Mouse (Mus musculus) liver, postnatal 0 days (tissue): ENCODE data around the gene Lin7b. TPM values are rescaled to one million over a fixed set of nuclear protein-coding genes. Genes with fewer than 3 reads are reported as not detected.

ENCODE experiments used
- ATAC-seq: fragments of 200-750 bp; cut with Nextera tagmentation; 2 replicates; pipeline ENCODE4 v1.8.0; 2017; ENCODE audit warnings: mild to moderate bottlenecking, moderate library complexity
- DNase-seq: peaks from one replicate; pipeline ENCODE4 v3.0.0-alpha.2; 2016
- H3K27ac ChIP-seq: fragments of 300-500 bp; sonication (generic); 2 replicates; pipeline ENCODE4 v1.5.1; 2014; ENCODE audit warnings: antibody characterized with exemption, moderate library complexity, mild to moderate bottlenecking, low read depth
- H3K27me3 ChIP-seq: fragments of 300-500 bp; sonication (generic); 2 replicates; pipeline ENCODE4 v1.6.1; 2014; ENCODE audit warnings: low read length, control low read depth, mixed read lengths; ENCODE audit not compliant: insufficient read depth
- H3K36me3 ChIP-seq: fragments of 300-500 bp; sonication (generic); replicated peaks from 2 replicates; pipeline ENCODE4 v1.6.1; 2014; ENCODE audit warnings: mild to moderate bottlenecking, control low read depth, low read length, moderate library complexity, mixed read lengths; ENCODE audit not compliant: insufficient read depth
- H3K4me1 ChIP-seq: fragments of 300-500 bp; sonication (generic); 2 replicates; pipeline ENCODE4 v1.6.1; 2014; ENCODE audit warnings: antibody characterized with exemption, mild to moderate bottlenecking, control low read depth; ENCODE audit not compliant: insufficient read depth
- H3K4me2 ChIP-seq: fragments of 300-500 bp; sonication (generic); 2 replicates; pipeline ENCODE4 v1.6.1; 2014; ENCODE audit warnings: low read depth, mild to moderate bottlenecking, low read length, moderate library complexity, mixed read lengths
- H3K4me3 ChIP-seq: fragments of 300-500 bp; sonication (generic); 2 replicates; pipeline ENCODE4 v1.5.1; 2014; ENCODE audit warnings: low read depth, low read length
- H3K9ac ChIP-seq: fragments of 300-500 bp; sonication (generic); replicated peaks from 2 replicates; pipeline ENCODE4 v1.6.1; 2014; ENCODE audit warnings: mild to moderate bottlenecking, moderate library complexity
- H3K9me3 ChIP-seq: fragments of 300-500 bp; sonication (generic); 2 replicates; pipeline ENCODE4 v1.6.1; 2016; ENCODE audit warnings: mild to moderate bottlenecking, control low read depth, low read length, mixed read lengths
- CTCF ChIP-seq: sonication (generic); IDR thresholded peaks from 2 replicates; pipeline ENCODE4 v1.5.1; 2016; ENCODE audit warnings: antibody characterized with exemption, low read depth
- EP300 ChIP-seq: IDR thresholded peaks from 2 replicates; pipeline ENCODE4 v1.6.1; 2016; ENCODE audit warnings: antibody characterized with exemption, low read depth, mild to moderate bottlenecking
- WGBS: fragments of 180-500 bp; shearing (Covaris S2); extraction: QIAGEN DNeasy Blood & Tissue Kit; methylation state at CpG from one replicate; pipeline ENCODE4 v1.1.7; 2014; ENCODE audit not compliant: insufficient replicate concordance; 5-methylcytosine and 5-hydroxymethylcytosine counted together
- polyA plus RNA-seq: library from polyadenylated mRNA; unstranded; fragments of >200 nt; fragmentation: Nextera tagmentation; extraction: Ambion mirVana; gene quantifications from 2 replicates; pipeline ENCODE4 v1.2.1, GENCODE M21; 2015

The Lin7b gene
- polyA plus RNA-seq, 1 experiment from 2014 or later, result not detected

- DNase-seq (no peak), ATAC-seq (peak; percentile 38; the same call in 1 of the 2 replicates)
- peaks cover 96% of the 10 kb centered on the region for H3K27me3 ChIP-seq
- H3K9ac ChIP-seq, result peak within 1 kb of the TSS; percentile 34
- H3K4me2 ChIP-seq, result peak within 1 kb of the TSS; percentile 72
- 3% methylated on average over 32 of the region's 45 CpGs for WGBS
- H3K4me1 ChIP-seq, result peaks cover 16% of the 10 kb centered on the region
- TF ChIP-seq EP300, result no peak
- no peak for TF ChIP-seq CTCF
- H3K9me3 ChIP-seq, result no peaks in the 10 kb centered on the region
- H3K36me3 ChIP-seq, result no peaks in the 10 kb centered on the region
- peak within 1 kb of the TSS; percentile 48 for H3K4me3 ChIP-seq
- H3K27ac ChIP-seq, result no peak within 1 kb of the TSS
Observed at GRCm38 (mm10) chr7:45413113-45413863, 42.9 kb upstream of the Lin7b start, which contains the start of gene Ntf5. Gene Ntf5, plus strand, starts transcription at chr7:45413695.

GRCm38 (mm10) chr7:45412421-45412820 lies 42.0 kb upstream of the Lin7b start:
- no peak overlapping the region for H3K27ac ChIP-seq
- H3K27me3 ChIP-seq, result peaks cover 97% of the 10 kb centered on the region
- WGBS, result 56% methylated on average over 2 of the region's 2 CpGs
- H3K4me1 ChIP-seq, result peaks cover 16% of the 10 kb centered on the region
- H3K9me3 ChIP-seq, result no peaks in the 10 kb centered on the region
- H3K9ac ChIP-seq, result no peak overlapping the region
- ATAC-seq, result no peak
- TF ChIP-seq EP300 (no peak), CTCF (no peak)
- H3K36me3 ChIP-seq, result no peaks in the 10 kb centered on the region
- DNase-seq, result no peak
- H3K4me3 ChIP-seq, result no peak overlapping the region
- no peak overlapping the region for H3K4me2 ChIP-seq

- Histone ChIP-seq H3K4me3 (no peak overlapping the region), H3K4me1 (peaks cover 18% of the 10 kb centered on the region), H3K27ac (no peak overlapping the region), H3K4me2 (no peak overlapping the region), H3K27me3 (peaks cover 93% of the 10 kb centered on the region), H3K9me3 (no peaks in the 10 kb centered on the region), H3K36me3 (no peaks in the 10 kb centered on the region), H3K9ac (no peak overlapping the region)
- ATAC-seq (no peak), DNase-seq (no peak)
- TF ChIP-seq EP300 (no peak), CTCF (no peak)
- WGBS, result 74% methylated on average over 8 of the region's 8 CpGs
Observed at GRCm38 (mm10) chr7:45409497-45410163, 39.2 kb upstream of the Lin7b start.

GRCm38 (mm10) chr7:45408949-45409348 lies 38.6 kb upstream of the Lin7b start:
- Histone ChIP-seq H3K27ac (no peak overlapping the region), H3K36me3 (no peaks in the 10 kb centered on the region), H3K4me2 (no peak overlapping the region), H3K4me1 (peaks cover 17% of the 10 kb centered on the region), H3K27me3 (peaks cover 86% of the 10 kb centered on the region), H3K4me3 (no peak overlapping the region), H3K9me3 (no peaks in the 10 kb centered on the region), H3K9ac (no peak overlapping the region)
- WGBS, result 78% methylated on average over 17 of the region's 17 CpGs
- TF ChIP-seq CTCF (no peak), EP300 (no peak)
- ATAC-seq (no peak), DNase-seq (no peak)

- 64% methylated on average over 7 of the region's 7 CpGs for WGBS
- peaks cover 11% of the 10 kb centered on the region for H3K4me1 ChIP-seq
- no peak for TF ChIP-seq EP300
- TF ChIP-seq CTCF, result no peak
- no peak overlapping the region for H3K27ac ChIP-seq
- H3K27me3 ChIP-seq, result peaks cover 80% of the 10 kb centered on the region
- H3K4me2 ChIP-seq, result no peak overlapping the region
- DNase-seq, result no peak
- H3K36me3 ChIP-seq, result no peaks in the 10 kb centered on the region
- no peak for ATAC-seq
- H3K9me3 ChIP-seq, result no peaks in the 10 kb centered on the region
- H3K9ac ChIP-seq, result no peak overlapping the region
- no peak overlapping the region for H3K4me3 ChIP-seq
Observed at GRCm38 (mm10) chr7:45408351-45408750, 38.0 kb upstream of the Lin7b start.

- DNase-seq, result no peak
- peaks cover 10% of the 10 kb centered on the region for H3K4me1 ChIP-seq
- no peak overlapping the region for H3K9ac ChIP-seq
- TF ChIP-seq EP300 (no peak), CTCF (no peak)
- no peaks in the 10 kb centered on the region for H3K9me3 ChIP-seq
- ATAC-seq, result no peak
- no peak overlapping the region for H3K4me2 ChIP-seq
- H3K4me3 ChIP-seq, result no peak overlapping the region
- no peaks in the 10 kb centered on the region for H3K36me3 ChIP-seq
- H3K27me3 ChIP-seq, result peaks cover 75% of the 10 kb centered on the region
- WGBS, result 77% methylated on average over 10 of the region's 10 CpGs
- no peak overlapping the region for H3K27ac ChIP-seq
Observed at GRCm38 (mm10) chr7:45407836-45408235, 37.5 kb upstream of the Lin7b start.
